Mouse (Mus musculus): Measurements from ENCODE around the gene Thap2. TPM values are rescaled to one million over a fixed set of nuclear protein-coding genes. Genes with fewer than 3 reads are reported as not detected.

Gene Thap2
- 5.8 TPM for polyA plus RNA-seq (2017; shearing (Covaris generic))

GRCm38 (mm10) chr10:115384221-115385017 lies at the start of gene Thap2, which contains the start of gene Zfc3h1:
Gene Thap2, minus strand, starts transcription at chr10:115384443.
Gene Zfc3h1, plus strand, starts transcription at chr10:115384959.

DNA sequence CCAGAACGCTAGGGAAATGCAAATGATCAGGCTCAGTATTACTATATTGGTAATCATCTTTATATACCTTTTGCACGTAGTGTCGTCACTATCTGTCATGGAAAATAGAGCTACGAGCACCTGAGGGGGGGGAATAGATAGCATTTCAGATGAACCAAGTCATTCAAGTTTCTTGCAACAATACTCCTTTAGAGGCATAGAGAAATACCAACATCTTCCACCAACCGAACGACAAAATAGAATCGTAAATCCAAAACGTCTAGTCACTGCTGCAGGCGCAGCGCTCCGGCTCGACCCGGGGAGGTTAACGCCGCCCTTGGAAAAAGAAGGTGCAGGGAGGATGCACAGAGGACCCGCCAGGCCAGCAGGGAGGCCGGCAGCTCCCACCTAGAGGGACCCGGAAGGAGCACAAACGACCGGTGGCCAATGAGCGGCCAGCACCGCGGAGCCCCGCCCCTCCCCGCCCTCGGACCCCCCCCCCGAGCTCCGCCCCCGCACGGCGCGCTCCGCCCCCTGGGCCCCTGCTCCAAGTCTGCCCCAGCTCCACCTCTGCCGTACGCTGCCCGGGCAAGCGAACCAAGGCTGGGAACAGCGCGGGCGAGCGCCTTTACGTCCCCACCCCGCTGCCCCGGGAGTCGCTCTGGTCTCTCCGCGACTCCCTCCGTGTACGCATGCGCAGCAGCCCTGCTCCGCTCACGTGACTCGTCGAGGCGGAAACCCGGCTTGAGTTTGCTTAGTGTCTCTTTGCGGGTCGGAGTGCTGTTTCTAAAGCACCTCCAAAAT lies 22.2 kb downstream of the Thap2 start, which contains the start of gene Tmem19:
Gene Tmem19, minus strand, starts transcription at position 662 of the 783 bp plus-strand sequence.

Other genes with a start within 250 kb of the Thap2 start
- gene Tph2, start 199.4 kb downstream of the Thap2 start, polyA plus RNA-seq (2017; shearing (Covaris generic)) = not detected
- gene Tbc1d15, start 133.0 kb downstream of the Thap2 start, polyA plus RNA-seq (2017; shearing (Covaris generic)) = 181 TPM
- 83.8 TPM for gene Rab21, start 68.8 kb downstream of the Thap2 start, polyA plus RNA-seq (2017; shearing (Covaris generic))
- gene Tmem19, start 21.9 kb downstream of the Thap2 start, polyA plus RNA-seq (2017; shearing (Covaris generic)) = 12.8 TPM
- gene Zfc3h1, start 516 bp upstream of the Thap2 start, polyA plus RNA-seq (2017; shearing (Covaris generic)) = 21.6 TPM
- gene A930009A15Rik, start 185.5 kb upstream of the Thap2 start, polyA plus RNA-seq (2017; shearing (Covaris generic)) = not detected
- gene Lgr5, start 203.3 kb upstream of the Thap2 start, polyA plus RNA-seq (2017; shearing (Covaris generic)) = not detected

All from effector memory CD4-positive, alpha-beta T cell, adult 7 months (primary cell).